Mouse (Mus musculus) midbrain, postnatal 0 days (tissue): ENCODE measurements around the gene Usb1. TPM values are rescaled to one million over a fixed set of nuclear protein-coding genes. Genes with fewer than 3 reads are reported as not detected.
A peak's percentile ranks its signal among the peaks of the same experiment; 100 is the strongest.

ENCODE experiments used
- ATAC-seq: fragments of 200-750 bp; cut with Nextera tagmentation; 2 replicates; pipeline ENCODE4 v1.8.0; 2017; ENCODE audit warnings: moderate number of reproducible peaks, mild to moderate bottlenecking, moderate TSS enrichment, moderate library complexity; ENCODE audit not compliant: low FRiP score
- DNase-seq: peaks from one replicate; pipeline ENCODE4 v3.0.0-alpha.2; 2015; ENCODE audit warnings: low spot score
- H3K27ac ChIP-seq: fragments of 300-500 bp; sonication (generic); 2 replicates; pipeline ENCODE4 v1.5.1; 2014; ENCODE audit warnings: low read depth, mild to moderate bottlenecking, low read length, mixed read lengths
- H3K27me3 ChIP-seq: fragments of 300-500 bp; sonication (generic); 2 replicates; pipeline ENCODE4 v1.6.1; 2014; ENCODE audit warnings: low read length, control low read depth, mixed read lengths; ENCODE audit not compliant: insufficient read depth
- H3K36me3 ChIP-seq: fragments of 300-500 bp; sonication (generic); 2 replicates; pipeline ENCODE4 v1.6.1; 2014; ENCODE audit warnings: low read length, control low read depth, mixed read lengths; ENCODE audit not compliant: insufficient read depth
- H3K4me1 ChIP-seq: fragments of 300-500 bp; sonication (generic); 2 replicates; pipeline ENCODE4 v1.6.1; 2014; ENCODE audit warnings: mild to moderate bottlenecking, control low read depth, antibody characterized with exemption, low read length, mixed read lengths; ENCODE audit not compliant: insufficient read depth
- H3K4me2 ChIP-seq: fragments of 300-500 bp; sonication (generic); 2 replicates; pipeline ENCODE4 v1.6.1; 2014; ENCODE audit warnings: low read depth, mild to moderate bottlenecking, low read length, mixed read lengths; ENCODE audit not compliant: poor library complexity, severe bottlenecking
- H3K4me3 ChIP-seq: fragments of 300-500 bp; sonication (generic); 2 replicates; pipeline ENCODE4 v1.5.1; 2014; ENCODE audit warnings: low read depth, mild to moderate bottlenecking, low read length, moderate library complexity
- H3K9ac ChIP-seq: fragments of 300-500 bp; sonication (generic); replicated peaks from 2 replicates; pipeline ENCODE4 v1.6.1; 2014; ENCODE audit warnings: mild to moderate bottlenecking, low read length, moderate library complexity, mixed read lengths; ENCODE audit not compliant: poor library complexity, severe bottlenecking
- H3K9me3 ChIP-seq: fragments of 300-500 bp; sonication (generic); 2 replicates; pipeline ENCODE4 v1.6.1; 2016; ENCODE audit warnings: low read length, control low read depth
- CTCF ChIP-seq: IDR thresholded peaks from 2 replicates; pipeline ENCODE4 v1.5.1; 2016; ENCODE audit warnings: antibody characterized with exemption, mild to moderate bottlenecking
- WGBS: fragments of 180-500 bp; shearing (Covaris S2); extraction: QIAGEN DNeasy Blood & Tissue Kit; methylation state at CpG from one replicate; pipeline ENCODE4 v1.1.7; 2014; 5-methylcytosine and 5-hydroxymethylcytosine counted together
- polyA plus RNA-seq: library from polyadenylated mRNA; unstranded; fragments of >200 nt; fragmentation: Nextera tagmentation; extraction: Ambion mirVana; gene quantifications from 2 replicates; pipeline ENCODE4 v1.2.1, GENCODE M21; 2015
- total RNA-seq: library from RNA; depleted of rRNA; stranded (reverse); fragments of >200 nt; gene quantifications from 2 replicates; pipeline ENCODE4 v1.2.3, GENCODE M21; 2014

Usb1 gene
- total and polyA plus RNA-seq, 2 experiments from 2014 or later: 30.1 to 65.8 TPM

- under 1% methylated on average over 35 of the region's 38 CpGs for WGBS
- Histone ChIP-seq H3K9me3 (no peaks in the 10 kb centered on the region), H3K4me1 (peaks cover 11% of the 10 kb centered on the region; the same call in 1 of the 2 replicates), H3K27me3 (no peaks in the 10 kb centered on the region), H3K4me2 (peak overlapping the region; percentile 81), H3K36me3 (peaks cover 33% of the 10 kb centered on the region), H3K27ac (peak overlapping the region; percentile 95), H3K9ac (peak overlapping the region; percentile 96), H3K4me3 (peak overlapping the region; percentile 92)
- TF ChIP-seq CTCF: no peak
- peak; percentile 55 for DNase-seq
- ATAC-seq: peak; percentile 46
Measured at GRCm38 (mm10) chr8:95331156-95331719, 846 bp upstream of the Usb1 start.

GRCm38 (mm10) chr8:95332437-95333199, 534 bp downstream of the Usb1 start:
- Histone ChIP-seq H3K27me3 (no peaks in the 10 kb centered on the region), H3K4me2 (peak overlapping the region; percentile 81), H3K4me3 (peak overlapping the region; percentile 92), H3K27ac (peak overlapping the region; percentile 95), H3K9me3 (no peaks in the 10 kb centered on the region), H3K9ac (peak overlapping the region; percentile 96), H3K4me1 (peaks cover 11% of the 10 kb centered on the region; the same call in 1 of the 2 replicates), H3K36me3 (peaks cover 26% of the 10 kb centered on the region)
- WGBS: 23% methylated on average over 21 of the region's 21 CpGs
- DNase-seq: no peak
- TF ChIP-seq CTCF: no peak
- peak; percentile 12; the same call in 1 of the 2 replicates for ATAC-seq

- ATAC-seq (no peak), DNase-seq (no peak)
- TF ChIP-seq CTCF: no peak
- Histone ChIP-seq H3K27me3 (no peaks in the 10 kb centered on the region), H3K4me1 (0 out of 2 replicates have a peak, but pooled peaks cover 6% of the 10 kb centered on the region), H3K4me3 (no peak overlapping the region), H3K9ac (no peak overlapping the region), H3K27ac (no peak overlapping the region), H3K36me3 (peaks cover 29% of the 10 kb centered on the region), H3K4me2 (no peak overlapping the region), H3K9me3 (no peaks in the 10 kb centered on the region)
- WGBS: 96% methylated on average over 1 of the region's 1 CpGs
Measured at GRCm38 (mm10) chr8:95335706-95336105, 3.6 kb downstream of the Usb1 start.

- H3K36me3 ChIP-seq: peaks cover 31% of the 10 kb centered on the region
- no peaks in the 10 kb centered on the region for H3K27me3 ChIP-seq
- no peak for TF ChIP-seq CTCF
- 0 out of 2 replicates have a peak, but pooled peaks cover 6% of the 10 kb centered on the region for H3K4me1 ChIP-seq
- H3K9me3 ChIP-seq: no peaks in the 10 kb centered on the region
- H3K4me2 ChIP-seq: no peak overlapping the region
- no peak overlapping the region for H3K4me3 ChIP-seq
- DNase-seq (no peak), ATAC-seq (no peak)
- no peak overlapping the region for H3K27ac ChIP-seq
- H3K9ac ChIP-seq: no peak overlapping the region
Measured at GRCm38 (mm10) chr8:95336363-95336762, 4.3 kb downstream of the Usb1 start.

- Histone ChIP-seq H3K36me3 (peaks cover 51% of the 10 kb centered on the region), H3K9me3 (no peaks in the 10 kb centered on the region), H3K27ac (no peak overlapping the region), H3K4me2 (no peak overlapping the region), H3K4me3 (no peak overlapping the region), H3K9ac (no peak overlapping the region), H3K4me1 (no peaks in the 10 kb centered on the region), H3K27me3 (no peaks in the 10 kb centered on the region)
- TF ChIP-seq CTCF: no peak
- DNase-seq (no peak), ATAC-seq (no peak)
- 64% methylated on average over 5 of the region's 5 CpGs for WGBS
Measured at GRCm38 (mm10) chr8:95341721-95342120, 9.6 kb downstream of the Usb1 start.

- TF ChIP-seq CTCF: peak; percentile 56
- Histone ChIP-seq H3K4me2 (no peak overlapping the region), H3K4me1 (no peaks in the 10 kb centered on the region), H3K27ac (no peak overlapping the region), H3K4me3 (no peak overlapping the region), H3K9ac (no peak overlapping the region), H3K27me3 (no peaks in the 10 kb centered on the region), H3K36me3 (peaks cover 32% of the 10 kb centered on the region), H3K9me3 (no peaks in the 10 kb centered on the region)
- WGBS: 73% methylated on average over 6 of the region's 6 CpGs
- no peak for DNase-seq
- ATAC-seq: no peak
Measured at GRCm38 (mm10) chr8:95344668-95345067, 12.6 kb downstream of the Usb1 start.
